Mouse (Mus musculus): ENCODE measurements around the gene B230217C12Rik. TPM values are rescaled to one million over a fixed set of nuclear protein-coding genes. Genes with fewer than 3 reads are reported as not detected.
"Not testable (repeated sequence)": the region's sequence is repeated elsewhere in the genome, so short reads cannot be mapped to it uniquely, and the experiment has no call there.

Gene B230217C12Rik
- polyA plus RNA-seq, 1 experiment from 2014 or later, result 1.3 TPM

GRCm38 (mm10) chr11:97850367-97850766 is 9.8 kb downstream of the B230217C12Rik start:
- Histone ChIP-seq H3K4me2 (no peak overlapping the region), H3K27me3 (replicated peaks) (no peaks in the 10 kb centered on the region), H3K27ac (no peak overlapping the region), H3K4me3 (no peak overlapping the region), H3K9me3 (replicated peaks) (no peaks in the 10 kb centered on the region), H3K4me1 (no peaks in the 10 kb centered on the region), H3K9ac (no peak overlapping the region), H3K36me3 (no peaks in the 10 kb centered on the region)
- ATAC-seq, result no peak
- 63% methylated on average over 6 of the region's 6 CpGs for WGBS (ENCODE audit: insufficient replicate concordance)

- H3K9me3 ChIP-seq (replicated peaks), result no peaks in the 10 kb centered on the region
- H3K4me1 ChIP-seq, result no peaks in the 10 kb centered on the region
- no peak overlapping the region for H3K9ac ChIP-seq
- H3K36me3 ChIP-seq, result no peaks in the 10 kb centered on the region
- 68% methylated on average over 2 of the region's 2 CpGs for WGBS (ENCODE audit: insufficient replicate concordance)
- ATAC-seq, result no peak
- H3K4me3 ChIP-seq, result no peak overlapping the region
- no peaks in the 10 kb centered on the region for H3K27me3 ChIP-seq (replicated peaks)
- H3K27ac ChIP-seq, result no peak overlapping the region
- H3K4me2 ChIP-seq, result no peak overlapping the region
Observed at GRCm38 (mm10) chr11:97851601-97852000, 11.0 kb downstream of the B230217C12Rik start.

DNA sequence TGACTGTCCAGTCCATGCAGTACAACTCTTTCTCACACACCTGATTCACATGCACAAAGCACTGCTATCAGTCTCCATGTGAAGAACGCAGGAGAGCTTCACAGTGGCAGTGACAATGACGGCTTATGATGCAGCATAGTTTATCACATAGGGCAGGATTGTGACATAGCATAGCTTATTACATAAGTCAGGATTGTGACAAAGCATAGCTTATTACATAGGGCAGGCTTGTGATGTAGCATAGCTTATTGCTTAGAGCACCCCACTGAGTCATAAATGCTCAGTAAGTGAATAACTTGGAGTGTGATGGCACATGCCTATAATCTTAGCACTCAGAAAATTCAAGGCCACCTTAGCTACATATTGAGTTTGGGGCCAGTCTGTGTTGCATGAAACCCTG is 14.9 kb downstream of the B230217C12Rik start:
- no peaks in the 10 kb centered on the region for H3K9me3 ChIP-seq (replicated peaks)
- no peaks in the 10 kb centered on the region for H3K36me3 ChIP-seq
- no peak overlapping the region for H3K9ac ChIP-seq
- H3K4me1 ChIP-seq, result no peaks in the 10 kb centered on the region
- no peak overlapping the region for H3K27ac ChIP-seq
- ATAC-seq, result no peak
- no peaks in the 10 kb centered on the region for H3K27me3 ChIP-seq (replicated peaks)
- no peak overlapping the region for H3K4me3 ChIP-seq
- no peak overlapping the region for H3K4me2 ChIP-seq
- WGBS (ENCODE audit: insufficient replicate concordance), result 72% methylated on average over 2 of the region's 2 CpGs

- H3K4me3 ChIP-seq, result no peak overlapping the region
- H3K27me3 ChIP-seq (replicated peaks), result no peaks in the 10 kb centered on the region
- no peak for ATAC-seq
- 55% methylated on average over 2 of the region's 2 CpGs for WGBS (ENCODE audit: insufficient replicate concordance)
- no peaks in the 10 kb centered on the region for H3K9me3 ChIP-seq (replicated peaks)
- no peaks in the 10 kb centered on the region for H3K36me3 ChIP-seq
- no peaks in the 10 kb centered on the region for H3K4me1 ChIP-seq
- H3K4me2 ChIP-seq, result no peak overlapping the region
- no peak overlapping the region for H3K27ac ChIP-seq
- no peak overlapping the region for H3K9ac ChIP-seq
Observed at GRCm38 (mm10) chr11:97862148-97862547, 21.6 kb downstream of the B230217C12Rik start.

- Histone ChIP-seq H3K27me3 (replicated peaks) (no peaks in the 10 kb centered on the region), H3K4me2 (no peak overlapping the region), H3K36me3 (no peaks in the 10 kb centered on the region), H3K9me3 (replicated peaks) (no peaks in the 10 kb centered on the region), H3K27ac (no peak overlapping the region), H3K4me3 (no peak overlapping the region), H3K4me1 (no peaks in the 10 kb centered on the region), H3K9ac (no peak overlapping the region)
- no peak for ATAC-seq
- WGBS (ENCODE audit: insufficient replicate concordance), result 76% methylated on average over 5 of the region's 5 CpGs
Observed at GRCm38 (mm10) chr11:97865421-97865820, 24.8 kb downstream of the B230217C12Rik start.

DNA sequence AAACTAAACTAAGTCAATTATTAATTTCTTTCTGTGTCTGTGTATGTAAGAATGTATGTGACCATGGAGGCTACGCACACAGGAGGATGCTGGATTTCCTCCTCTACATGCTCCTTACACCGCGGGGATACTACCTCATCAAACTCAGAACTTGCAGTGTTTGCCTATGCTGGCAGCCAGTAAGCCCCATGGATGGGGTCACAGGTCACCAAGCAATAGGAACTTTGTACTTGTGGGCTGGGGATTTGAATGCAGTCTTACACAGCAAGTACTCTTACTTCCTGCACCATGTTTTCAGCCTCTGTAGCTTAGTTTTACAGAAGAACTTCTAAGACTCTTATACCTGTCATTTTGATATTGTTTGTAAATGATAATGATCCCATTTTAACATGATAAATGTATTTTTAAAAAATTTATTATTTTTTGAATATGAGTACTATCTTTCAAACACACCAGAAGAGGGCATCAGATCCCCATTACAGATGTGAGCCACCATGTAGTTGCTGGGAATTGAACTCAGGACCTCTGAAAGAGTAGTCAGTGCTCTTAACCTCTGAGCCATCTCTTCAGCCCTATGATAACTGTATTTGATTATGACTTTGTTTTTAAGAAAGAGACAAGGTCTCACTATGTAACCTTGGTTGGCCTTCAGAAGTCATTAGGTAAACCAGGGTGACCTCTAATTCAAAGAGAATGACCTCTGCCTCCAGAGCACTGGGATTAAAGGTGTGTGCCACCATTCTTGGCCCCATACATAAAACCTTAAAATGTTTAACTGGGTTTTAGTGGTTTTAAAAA is 25.7 kb downstream of the B230217C12Rik start:
- no peaks in the 10 kb centered on the region for H3K4me1 ChIP-seq
- no peaks in the 10 kb centered on the region for H3K9me3 ChIP-seq (replicated peaks)
- no peak overlapping the region for H3K4me3 ChIP-seq
- no peaks in the 10 kb centered on the region for H3K27me3 ChIP-seq (replicated peaks)
- H3K9ac ChIP-seq, result no peak overlapping the region
- no peak overlapping the region for H3K27ac ChIP-seq
- ATAC-seq, result no peak
- no peak overlapping the region for H3K4me2 ChIP-seq
- WGBS (ENCODE audit: insufficient replicate concordance), result 82% methylated on average over 3 of the region's 3 CpGs
- no peaks in the 10 kb centered on the region for H3K36me3 ChIP-seq

GRCm38 (mm10) chr11:97867591-97867990 is 27.0 kb downstream of the B230217C12Rik start:
- H3K4me2 ChIP-seq, result no peak overlapping the region
- WGBS (ENCODE audit: insufficient replicate concordance), result 73% methylated on average over 3 of the region's 3 CpGs
- ATAC-seq, result no peak
- no peak overlapping the region for H3K4me3 ChIP-seq
- H3K9ac ChIP-seq, result no peak overlapping the region
- no peaks in the 10 kb centered on the region for H3K27me3 ChIP-seq (replicated peaks)
- no peaks in the 10 kb centered on the region for H3K36me3 ChIP-seq
- no peak overlapping the region for H3K27ac ChIP-seq
- no peaks in the 10 kb centered on the region for H3K9me3 ChIP-seq (replicated peaks)
- H3K4me1 ChIP-seq, result no peaks in the 10 kb centered on the region

DNA sequence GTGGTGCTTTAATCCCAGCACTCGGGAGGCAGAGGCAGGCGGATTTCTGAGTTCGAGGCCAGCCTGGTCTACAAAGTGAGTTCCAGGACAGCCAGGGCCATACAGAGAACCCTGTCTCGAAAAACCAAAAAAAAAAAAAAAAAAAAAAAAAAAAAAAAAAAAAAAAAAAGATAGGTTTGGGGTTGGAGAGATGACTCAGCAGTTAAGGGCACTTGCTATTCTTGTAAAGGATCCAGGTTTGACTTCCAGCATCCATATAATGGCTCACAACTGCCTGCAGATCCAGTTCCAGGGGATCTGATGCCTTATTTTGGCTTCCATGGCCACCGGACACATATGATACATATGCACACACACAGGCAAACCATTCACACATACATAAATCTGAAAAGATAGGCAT is 31.8 kb downstream of the B230217C12Rik start:
- H3K4me1 ChIP-seq; H3K27ac ChIP-seq; H3K9ac ChIP-seq; H3K9me3 ChIP-seq (replicated peaks); H3K27me3 ChIP-seq (replicated peaks); H3K36me3 ChIP-seq; H3K4me2 ChIP-seq; H3K4me3 ChIP-seq; ATAC-seq: not testable (repeated sequence)
- 67% methylated on average over 5 of the region's 5 CpGs for WGBS (ENCODE audit: insufficient replicate concordance)

DNA sequence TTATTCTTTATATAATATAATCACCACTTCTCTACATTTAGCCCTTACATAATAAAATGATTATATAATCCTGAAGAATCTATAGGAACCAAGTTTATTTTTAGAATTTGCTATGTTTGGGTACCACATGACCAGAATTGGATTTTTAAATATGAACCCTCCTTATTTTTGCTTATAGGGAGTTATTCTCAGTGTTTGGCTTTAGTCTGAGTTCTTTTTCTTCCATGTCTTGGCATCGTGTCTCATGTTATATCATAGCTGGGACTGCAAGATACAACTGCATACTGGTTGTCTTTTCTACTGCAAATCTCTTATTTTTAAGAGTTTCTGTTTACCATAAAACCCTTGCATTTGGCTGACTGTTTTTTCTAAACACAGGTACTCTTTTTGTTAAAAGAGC is 33.8 kb downstream of the B230217C12Rik start:
- Histone ChIP-seq H3K27me3 (replicated peaks) (no peaks in the 10 kb centered on the region), H3K4me1 (no peaks in the 10 kb centered on the region), H3K9me3 (replicated peaks) (no peaks in the 10 kb centered on the region), H3K4me3 (no peak overlapping the region), H3K4me2 (no peak overlapping the region), H3K36me3 (no peaks in the 10 kb centered on the region), H3K9ac (no peak overlapping the region), H3K27ac (no peak overlapping the region)
- no peak for ATAC-seq
- 81% methylated on average over 1 of the region's 1 CpGs for WGBS (ENCODE audit: insufficient replicate concordance)

DNA sequence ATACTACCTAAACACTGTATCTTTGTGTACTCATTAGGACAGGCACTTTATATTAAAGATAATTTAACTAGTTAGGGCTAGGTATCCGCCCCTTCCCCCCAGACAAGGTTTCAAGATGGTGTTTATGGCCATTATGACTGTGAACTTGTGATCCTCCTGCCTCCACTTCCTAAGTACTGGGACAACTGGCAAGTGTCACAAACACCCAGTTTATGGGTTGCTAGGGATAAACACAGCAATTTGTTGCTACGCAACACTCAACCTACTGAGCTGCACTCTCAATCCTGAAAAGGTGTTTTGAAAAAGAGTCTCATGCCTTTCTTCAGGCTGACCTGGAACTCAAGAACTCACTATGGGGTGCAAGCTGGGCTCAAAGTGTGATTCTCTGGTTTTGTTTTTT is 36.8 kb downstream of the B230217C12Rik start:
- Histone ChIP-seq H3K4me2 (no peak overlapping the region), H3K36me3 (no peaks in the 10 kb centered on the region), H3K9me3 (replicated peaks) (no peaks in the 10 kb centered on the region), H3K27me3 (replicated peaks) (no peaks in the 10 kb centered on the region), H3K4me1 (no peaks in the 10 kb centered on the region), H3K27ac (no peak overlapping the region), H3K9ac (no peak overlapping the region), H3K4me3 (no peak overlapping the region)
- ATAC-seq, result no peak
- 61% methylated on average over 2 of the region's 2 CpGs for WGBS (ENCODE audit: insufficient replicate concordance)

GRCm38 (mm10) chr11:97880362-97880761 is 39.8 kb downstream of the B230217C12Rik start:
- ATAC-seq, result no peak
- H3K4me3 ChIP-seq, result no peak overlapping the region
- H3K9me3 ChIP-seq (replicated peaks), result no peaks in the 10 kb centered on the region
- WGBS (ENCODE audit: insufficient replicate concordance), result 77% methylated on average over 4 of the region's 4 CpGs
- H3K27me3 ChIP-seq (replicated peaks), result no peaks in the 10 kb centered on the region
- no peaks in the 10 kb centered on the region for H3K36me3 ChIP-seq
- no peak overlapping the region for H3K4me2 ChIP-seq
- peaks cover 13% of the 10 kb centered on the region for H3K4me1 ChIP-seq
- no peak overlapping the region for H3K9ac ChIP-seq
- no peak overlapping the region for H3K27ac ChIP-seq

DNA sequence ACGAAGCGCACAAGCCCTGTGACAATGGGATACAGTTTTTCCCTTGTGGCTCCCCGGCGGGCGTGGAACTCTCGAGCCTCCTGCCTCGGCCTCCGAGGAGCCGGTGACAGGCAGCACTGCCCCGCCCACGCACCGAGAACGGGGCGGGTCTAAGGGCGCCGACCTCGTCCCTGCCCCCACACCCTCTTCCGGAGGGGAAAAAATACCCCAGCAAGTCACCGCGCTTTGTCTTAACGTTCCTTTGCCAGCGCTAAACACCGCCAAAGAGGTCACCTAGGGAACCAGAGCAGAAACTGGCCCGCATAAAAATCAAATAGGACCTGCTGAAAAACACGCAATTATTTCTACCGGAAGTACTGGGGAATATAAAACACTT is 43.0 kb downstream of the B230217C12Rik start:
- WGBS (ENCODE audit: insufficient replicate concordance), result 2% methylated on average over 26 of the region's 26 CpGs
- peak overlapping the region; percentile 66 for H3K9ac ChIP-seq

More for the DNA sequence above, 43.0 kb downstream of the B230217C12Rik start:
- H3K4me3 ChIP-seq, result peak overlapping the region; percentile 66
- peaks cover 14% of the 10 kb centered on the region for H3K4me1 ChIP-seq
- peak overlapping the region; percentile 83 for H3K27ac ChIP-seq
- no peaks in the 10 kb centered on the region for H3K27me3 ChIP-seq (replicated peaks)
- H3K36me3 ChIP-seq, result no peaks in the 10 kb centered on the region
- no peaks in the 10 kb centered on the region for H3K9me3 ChIP-seq (replicated peaks)
- peak; percentile 74 for ATAC-seq
- peak overlapping the region; percentile 71 for H3K4me2 ChIP-seq

Data from liver, embryonic 12.5 days (tissue).